Mouse (Mus musculus) hindbrain, embryonic 10.5 days (tissue): ENCODE measurements around the gene Ptprm. TPM values are rescaled to one million over a fixed set of nuclear protein-coding genes. Genes with fewer than 3 reads are reported as not detected.

ENCODE experiments used
- DNase-seq: peaks from one replicate; pipeline ENCODE4 v3.0.0-alpha.2; 2017; ENCODE audit warnings: low spot score
- H3K27ac ChIP-seq: fragments of 300-500 bp; sonication (generic); 2 replicates; pipeline ENCODE4 v1.5.1; 2016; ENCODE audit warnings: mild to moderate bottlenecking, moderate library complexity
- H3K27me3 ChIP-seq: fragments of 300-500 bp; sonication (generic); 2 replicates; pipeline ENCODE4 v1.6.1; 2016; ENCODE audit warnings: mild to moderate bottlenecking; ENCODE audit not compliant: poor library complexity, insufficient read depth, severe bottlenecking
- H3K36me3 ChIP-seq: fragments of 300-500 bp; sonication (generic); 2 replicates; pipeline ENCODE4 v1.6.1; 2016; ENCODE audit warnings: mild to moderate bottlenecking, moderate library complexity
- H3K4me1 ChIP-seq: fragments of 300-500 bp; sonication (generic); replicated peaks from 2 replicates; pipeline ENCODE4 v1.6.1; 2016; ENCODE audit warnings: mild to moderate bottlenecking
- H3K4me3 ChIP-seq: fragments of 300-500 bp; sonication (generic); 2 replicates; pipeline ENCODE4 v1.5.1; 2016; ENCODE audit warnings: mild to moderate bottlenecking, moderate library complexity
- H3K9me3 ChIP-seq: fragments of 300-500 bp; sonication (generic); 2 replicates; pipeline ENCODE4 v1.6.1; 2016; ENCODE audit warnings: mild to moderate bottlenecking, moderate library complexity
- WGBS: fragments of 180-500 bp; shearing (Covaris S2); methylation state at CpG from one replicate; pipeline ENCODE4 v1.1.7; 2016; 5-methylcytosine and 5-hydroxymethylcytosine counted together
- polyA plus RNA-seq: library from polyadenylated mRNA; unstranded; fragments of >200 nt; fragmentation: Nextera tagmentation; extraction: Ambion mirVana; gene quantifications from 2 replicates; pipeline ENCODE4 v1.2.1, GENCODE M21; 2016

Ptprm gene
- polyA plus RNA-seq, 1 experiment from 2014 or later, result 8.1 TPM

DNA sequence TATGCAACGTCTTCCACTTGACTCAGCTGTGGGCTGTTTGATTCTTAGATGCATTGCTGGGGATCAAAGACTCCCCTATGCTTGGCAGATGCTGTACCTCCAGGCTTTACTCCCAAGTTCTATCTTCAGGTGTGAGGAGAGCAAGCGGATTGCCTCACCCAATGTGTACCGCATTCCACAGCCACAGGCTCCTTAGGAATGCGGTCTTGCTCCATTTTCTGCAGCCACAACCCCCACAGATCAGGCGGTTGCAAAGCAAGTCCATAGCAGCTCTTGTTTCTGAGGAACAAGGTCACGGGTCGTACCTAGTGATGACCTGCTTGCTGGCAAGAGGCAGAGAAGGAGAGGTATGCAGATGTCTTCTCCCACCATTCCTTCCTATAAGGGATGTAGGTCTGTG is 4.3 kb upstream of the Ptprm start:
- no peaks in the 10 kb centered on the region for H3K36me3 ChIP-seq
- peaks cover 30% of the 10 kb centered on the region for H3K4me1 ChIP-seq
- H3K4me3 ChIP-seq, result no peak overlapping the region
- no peak for DNase-seq
- no peak overlapping the region for H3K27ac ChIP-seq
- H3K27me3 ChIP-seq, result peaks cover 14% of the 10 kb centered on the region
- WGBS, result 85% methylated on average over 7 of the region's 7 CpGs
- no peaks in the 10 kb centered on the region for H3K9me3 ChIP-seq

DNA sequence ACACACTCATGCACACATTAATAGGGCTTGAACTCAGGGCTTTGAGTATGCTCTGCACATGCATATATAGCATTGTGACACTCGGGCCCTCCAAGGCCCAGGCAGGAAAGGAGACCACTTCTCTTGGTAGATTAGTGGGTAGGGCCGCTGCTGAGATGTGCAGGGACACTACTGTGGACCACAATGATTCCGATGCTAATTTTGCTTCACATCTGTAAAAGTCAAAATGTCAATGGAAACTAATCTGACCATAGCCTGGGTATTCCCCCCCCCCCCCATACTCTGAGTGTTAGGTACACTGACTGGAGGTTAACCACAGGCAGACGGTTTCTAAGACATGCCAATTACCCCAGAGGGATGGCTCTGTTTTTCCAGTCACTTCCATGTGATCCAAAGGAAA is 2.9 kb upstream of the Ptprm start:
- 79% methylated on average over 4 of the region's 4 CpGs for WGBS

DNA sequence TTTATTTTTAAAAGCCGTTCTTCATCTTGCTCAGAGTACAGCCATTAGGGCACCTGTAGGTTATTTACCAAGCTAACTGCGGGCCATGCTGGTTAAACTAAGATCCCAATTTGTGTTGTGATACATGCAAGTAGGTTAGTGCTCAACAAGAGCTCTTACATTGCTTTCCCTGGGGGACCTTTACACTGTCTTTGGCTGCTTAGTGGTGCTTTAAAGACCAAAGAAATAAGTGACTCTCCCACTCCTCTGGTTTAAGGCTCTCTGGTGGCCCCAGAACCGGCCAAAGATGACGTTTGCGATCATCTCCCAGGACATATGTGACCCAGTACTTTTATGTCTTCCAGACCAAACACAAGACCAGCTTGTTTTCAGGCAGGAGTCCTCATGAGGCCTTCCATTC is 994 bp upstream of the Ptprm start:
- Histone ChIP-seq H3K4me3 (peak overlapping the region; percentile 81), H3K27me3 (peaks cover 42% of the 10 kb centered on the region), H3K27ac (no peak overlapping the region), H3K4me1 (peaks cover 36% of the 10 kb centered on the region), H3K36me3 (no peaks in the 10 kb centered on the region), H3K9me3 (no peaks in the 10 kb centered on the region)
- DNase-seq, result peak; percentile 30
- WGBS, result 36% methylated on average over 5 of the region's 5 CpGs

More for the DNA sequence above, 2.9 kb upstream of the Ptprm start:
- H3K27me3 ChIP-seq, result peaks cover 25% of the 10 kb centered on the region
- no peaks in the 10 kb centered on the region for H3K9me3 ChIP-seq
- no peak overlapping the region for H3K4me3 ChIP-seq
- H3K4me1 ChIP-seq, result peaks cover 42% of the 10 kb centered on the region
- H3K36me3 ChIP-seq, result no peaks in the 10 kb centered on the region
- peak; percentile 0 for DNase-seq
- H3K27ac ChIP-seq, result no peak overlapping the region

DNA sequence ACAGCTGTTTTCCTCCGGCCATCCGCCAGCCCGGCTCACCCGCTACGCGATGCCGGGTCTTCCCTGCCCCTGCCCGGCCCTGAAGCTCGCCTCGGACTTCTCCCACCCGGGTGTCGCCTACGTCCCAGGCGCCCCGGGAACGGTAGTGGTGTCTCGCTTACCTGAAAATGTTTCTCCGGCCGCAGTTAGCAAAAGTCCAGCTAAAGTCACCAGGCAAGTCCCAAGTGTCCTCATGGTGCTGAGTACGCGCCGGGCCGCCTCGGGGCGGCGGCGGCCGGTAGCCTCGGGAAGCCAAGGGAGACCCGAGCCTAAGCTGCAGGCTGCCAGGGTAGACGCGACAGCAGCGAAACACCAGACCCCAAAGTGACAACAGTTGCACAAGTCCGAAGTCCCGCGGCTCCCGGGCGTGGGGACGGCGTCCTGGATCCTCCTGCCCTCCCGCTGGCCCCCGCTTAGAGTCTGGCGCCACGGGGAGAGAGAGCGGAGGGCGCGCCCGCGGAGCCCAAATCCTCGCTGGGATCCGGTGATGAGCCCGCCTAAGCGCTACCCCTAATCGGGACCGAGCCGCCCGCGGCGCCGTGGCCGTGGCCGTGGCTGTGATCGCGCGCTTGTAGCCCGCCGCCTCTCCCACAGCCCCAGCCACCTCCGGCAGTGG is 334 bp downstream of the Ptprm start:
- WGBS, result under 1% methylated on average over 68 of the region's 68 CpGs
- Histone ChIP-seq H3K4me1 (peaks cover 34% of the 10 kb centered on the region), H3K4me3 (peak overlapping the region; percentile 81), H3K36me3 (no peaks in the 10 kb centered on the region), H3K27me3 (peaks cover 42% of the 10 kb centered on the region), H3K27ac (peak overlapping the region; percentile 89), H3K9me3 (no peaks in the 10 kb centered on the region)
- peak; percentile 77 for DNase-seq

DNA sequence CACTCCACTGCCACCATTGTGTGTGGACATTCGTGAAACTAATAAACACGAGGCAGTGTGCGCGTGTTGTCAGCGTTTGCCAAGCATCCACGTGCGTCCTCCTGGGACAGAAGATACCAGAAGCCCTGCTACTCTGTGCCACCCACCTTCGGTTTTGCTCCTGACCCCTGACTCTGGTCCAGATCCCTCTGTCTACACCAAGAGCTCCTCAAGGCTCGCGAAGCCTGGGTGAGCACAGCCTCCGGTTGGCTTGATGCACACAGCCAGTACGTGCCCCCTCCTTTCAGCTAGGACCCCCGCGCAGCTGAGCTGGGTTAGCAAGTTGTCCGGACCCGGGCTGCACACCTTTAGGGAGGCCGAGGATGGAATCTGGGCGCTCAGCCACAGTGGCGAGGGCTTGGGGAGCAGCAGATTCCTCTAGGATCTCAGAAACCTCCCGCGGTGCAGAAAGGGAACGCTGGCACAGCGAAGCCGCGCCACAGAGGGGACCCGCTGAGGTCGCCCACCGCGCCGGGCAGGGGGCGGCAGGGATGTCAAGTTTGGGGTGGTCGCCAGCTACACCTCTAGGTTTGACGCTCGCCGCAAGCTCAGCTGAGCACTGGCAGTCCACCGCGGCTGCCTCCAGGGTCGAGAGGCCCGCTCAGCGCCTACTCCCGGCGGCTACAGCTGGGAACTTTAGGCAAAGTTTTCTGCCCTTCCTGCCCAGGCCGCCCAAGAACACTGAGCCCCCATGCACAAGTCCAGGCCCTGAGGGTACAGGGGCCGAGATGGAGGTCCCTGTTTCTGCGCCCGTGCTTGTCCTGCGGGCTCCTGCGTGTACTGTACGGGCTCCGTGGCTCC is 1.1 kb downstream of the Ptprm start:
- H3K4me1 ChIP-seq, result peaks cover 34% of the 10 kb centered on the region
- no peaks in the 10 kb centered on the region for H3K9me3 ChIP-seq
- no peaks in the 10 kb centered on the region for H3K36me3 ChIP-seq
- peaks cover 42% of the 10 kb centered on the region for H3K27me3 ChIP-seq
- 3% methylated on average over 50 of the region's 50 CpGs for WGBS
- H3K4me3 ChIP-seq, result peak overlapping the region; percentile 81
- H3K27ac ChIP-seq, result peak overlapping the region; percentile 89
- DNase-seq, result peak; percentile 77

DNA sequence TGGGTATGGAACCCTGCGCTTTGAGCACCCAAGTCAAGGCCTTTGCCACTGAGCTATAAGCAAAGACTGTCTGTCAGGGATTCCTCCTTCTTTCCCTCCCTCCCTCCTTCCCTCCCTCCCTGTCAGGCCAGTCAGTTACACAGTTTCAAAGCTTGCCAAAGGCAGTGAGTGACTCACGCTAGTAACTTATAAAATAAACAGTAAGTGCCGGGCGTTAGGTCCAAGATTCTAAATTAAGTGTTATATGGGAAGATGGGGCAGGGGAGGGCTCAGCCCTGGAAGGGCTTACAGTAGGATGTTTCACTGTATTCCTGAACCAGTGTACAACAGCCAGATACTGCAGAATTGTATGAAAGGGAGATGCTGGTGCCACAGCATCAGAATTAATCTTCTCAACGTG is 2.8 kb downstream of the Ptprm start:
- no peak overlapping the region for H3K27ac ChIP-seq
- no peaks in the 10 kb centered on the region for H3K9me3 ChIP-seq
- H3K27me3 ChIP-seq, result peaks cover 40% of the 10 kb centered on the region
- H3K4me3 ChIP-seq, result no peak overlapping the region; the same call in 1 of the 2 replicates
- no peaks in the 10 kb centered on the region for H3K36me3 ChIP-seq
- H3K4me1 ChIP-seq, result peaks cover 33% of the 10 kb centered on the region
- no peak for DNase-seq
- WGBS, result 72% methylated on average over 5 of the region's 5 CpGs

DNA sequence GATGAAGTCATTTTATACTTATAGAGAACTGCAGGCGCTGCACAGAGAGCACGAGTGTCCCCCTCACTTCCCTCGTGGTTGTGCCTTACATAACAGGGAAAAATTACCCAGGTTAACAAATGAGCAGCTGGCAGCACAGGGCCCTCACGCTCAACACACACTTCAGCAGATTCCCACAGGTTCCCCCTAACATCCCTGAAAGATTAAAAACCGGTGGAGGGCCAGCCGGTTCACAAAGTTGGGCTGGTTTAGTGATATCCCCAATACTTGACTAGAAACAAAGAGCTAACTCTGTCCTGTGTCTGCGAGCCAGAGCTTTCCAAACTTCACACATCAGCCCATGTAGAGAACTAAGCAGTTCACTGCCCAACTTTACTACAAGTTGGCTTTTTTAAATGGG is 3.7 kb downstream of the Ptprm start:
- Histone ChIP-seq H3K4me3 (no peak overlapping the region), H3K27ac (no peak overlapping the region), H3K4me1 (peaks cover 28% of the 10 kb centered on the region), H3K36me3 (no peaks in the 10 kb centered on the region), H3K27me3 (peaks cover 32% of the 10 kb centered on the region), H3K9me3 (no peaks in the 10 kb centered on the region)
- DNase-seq, result no peak
- 89% methylated on average over 7 of the region's 7 CpGs for WGBS

DNA sequence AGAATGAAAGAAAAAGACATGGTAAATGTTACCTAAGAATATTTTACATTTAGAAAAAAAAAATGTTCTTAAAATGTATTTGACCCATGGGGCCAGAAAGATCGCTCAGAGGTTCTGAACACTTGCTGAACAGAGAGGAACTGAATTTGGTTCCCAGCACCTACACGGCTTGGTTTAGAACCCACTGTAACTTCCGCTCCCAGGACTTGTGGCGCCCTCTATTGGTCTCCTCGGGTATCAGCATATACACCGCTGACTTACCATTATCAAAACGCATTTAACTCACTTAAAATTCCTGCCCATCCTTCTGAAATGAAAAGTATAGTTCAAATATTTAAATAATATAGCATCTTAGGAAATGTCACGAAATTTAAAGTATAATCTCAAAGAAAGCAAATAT is 4.7 kb downstream of the Ptprm start:
- peaks cover 28% of the 10 kb centered on the region for H3K27me3 ChIP-seq
- no peaks in the 10 kb centered on the region for H3K36me3 ChIP-seq
- H3K4me3 ChIP-seq, result no peak overlapping the region
- 93% methylated on average over 8 of the region's 8 CpGs for WGBS
- H3K9me3 ChIP-seq, result no peaks in the 10 kb centered on the region
- no peak overlapping the region for H3K27ac ChIP-seq
- H3K4me1 ChIP-seq, result peaks cover 21% of the 10 kb centered on the region
- no peak for DNase-seq

DNA sequence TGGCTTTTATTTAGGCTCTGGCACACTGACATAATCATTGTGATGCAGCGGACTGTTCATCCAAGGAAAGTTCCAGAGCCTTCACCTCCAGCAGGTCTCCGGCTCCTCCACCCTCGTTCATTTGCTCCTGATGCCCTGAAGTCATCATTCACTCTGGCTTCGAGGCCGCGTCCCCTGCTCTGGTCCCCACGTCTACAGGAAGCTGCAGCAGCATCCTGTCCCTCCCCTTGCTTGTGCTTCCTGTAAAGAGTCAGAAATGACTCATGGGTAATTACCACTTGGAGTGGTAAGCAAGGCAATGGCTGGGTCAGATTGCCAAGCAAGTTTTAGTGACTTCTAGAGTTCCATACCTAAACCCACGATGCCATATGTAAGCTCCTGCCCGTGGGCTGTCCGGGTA is 7.3 kb downstream of the Ptprm start:
- Histone ChIP-seq H3K4me1 (peaks cover 2% of the 10 kb centered on the region; the same call in 1 of the 2 replicates), H3K4me3 (no peak overlapping the region), H3K27me3 (peaks cover 15% of the 10 kb centered on the region), H3K9me3 (no peaks in the 10 kb centered on the region), H3K36me3 (no peaks in the 10 kb centered on the region), H3K27ac (no peak overlapping the region)
- DNase-seq, result no peak
- 89% methylated on average over 10 of the region's 10 CpGs for WGBS

DNA sequence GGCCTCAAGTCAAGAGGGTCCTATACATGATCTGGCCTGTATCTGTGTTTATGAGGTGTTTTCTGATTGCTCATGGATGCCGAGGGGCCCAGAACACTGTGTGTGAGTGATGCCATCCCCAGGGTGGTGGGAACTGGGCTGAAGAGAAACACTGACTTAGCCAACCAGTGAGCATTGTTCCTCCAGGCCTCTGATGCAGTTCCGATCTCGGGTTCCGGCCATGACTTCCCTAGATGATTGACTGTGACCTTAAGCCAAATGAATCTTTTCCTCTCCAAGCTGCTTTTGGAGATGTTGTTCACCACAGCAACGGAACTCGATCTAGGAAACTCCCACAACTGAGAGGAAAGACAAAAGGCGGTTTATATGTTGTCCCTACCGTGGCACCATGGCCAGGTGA is 9.1 kb downstream of the Ptprm start:
- no peak for DNase-seq

DNA sequence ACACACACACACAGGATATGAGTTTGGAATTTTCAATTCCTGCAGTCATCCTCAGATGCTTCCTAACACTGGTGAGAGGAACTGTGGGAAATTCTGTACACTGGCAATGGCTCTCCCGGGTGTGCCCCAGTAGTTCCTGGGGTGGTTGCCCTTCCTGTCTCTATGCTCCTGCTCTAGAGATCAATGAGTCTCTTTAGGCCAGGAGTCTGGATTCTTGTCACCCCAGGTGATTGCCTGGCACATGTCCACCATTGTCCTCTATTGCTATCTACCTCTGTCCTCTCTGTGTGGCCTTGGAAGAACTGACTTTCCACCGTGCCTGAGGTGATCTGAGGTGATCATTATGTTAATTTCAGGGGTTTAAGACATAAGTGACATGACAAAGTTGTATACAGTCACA is 10.8 kb downstream of the Ptprm start:
- no peaks in the 10 kb centered on the region for H3K36me3 ChIP-seq
- DNase-seq, result no peak
- no peak overlapping the region for H3K4me3 ChIP-seq
- H3K9me3 ChIP-seq, result no peaks in the 10 kb centered on the region
- no peak overlapping the region for H3K27ac ChIP-seq
- no peaks in the 10 kb centered on the region for H3K27me3 ChIP-seq
- peaks cover 7% of the 10 kb centered on the region; the same call in 1 of the 2 replicates for H3K4me1 ChIP-seq
- WGBS, result 77% methylated on average over 2 of the region's 2 CpGs

More for the DNA sequence above, 9.1 kb downstream of the Ptprm start:
- Histone ChIP-seq H3K27ac (no peak overlapping the region), H3K4me1 (peaks cover 7% of the 10 kb centered on the region; the same call in 1 of the 2 replicates), H3K36me3 (no peaks in the 10 kb centered on the region), H3K27me3 (no peaks in the 10 kb centered on the region), H3K9me3 (no peaks in the 10 kb centered on the region), H3K4me3 (no peak overlapping the region)
- WGBS, result 94% methylated on average over 8 of the region's 8 CpGs

DNA sequence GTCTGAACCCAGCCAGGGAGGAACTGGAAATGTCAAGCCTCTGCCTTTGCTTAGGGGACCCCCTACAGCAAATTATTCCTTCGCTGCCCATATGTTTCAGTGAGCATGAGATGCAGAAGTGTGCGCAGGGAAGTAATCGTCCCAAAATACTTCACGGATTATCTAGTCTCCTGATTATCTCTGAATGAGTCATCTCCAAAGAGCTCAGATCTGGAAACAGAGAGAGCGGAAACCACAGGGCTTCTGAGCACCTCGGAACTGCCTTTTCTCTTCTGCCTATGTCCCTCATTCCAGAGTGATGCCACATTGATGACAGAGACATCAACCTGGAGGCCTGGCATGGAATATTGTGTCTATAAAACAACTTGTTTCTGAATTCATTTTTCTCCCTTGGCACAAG is 11.3 kb downstream of the Ptprm start:
- Histone ChIP-seq H3K4me1 (peaks cover 7% of the 10 kb centered on the region; the same call in 1 of the 2 replicates), H3K9me3 (no peaks in the 10 kb centered on the region), H3K27ac (no peak overlapping the region), H3K36me3 (no peaks in the 10 kb centered on the region), H3K4me3 (no peak overlapping the region), H3K27me3 (no peaks in the 10 kb centered on the region)
- 93% methylated on average over 6 of the region's 6 CpGs for WGBS
- no peak for DNase-seq

DNA sequence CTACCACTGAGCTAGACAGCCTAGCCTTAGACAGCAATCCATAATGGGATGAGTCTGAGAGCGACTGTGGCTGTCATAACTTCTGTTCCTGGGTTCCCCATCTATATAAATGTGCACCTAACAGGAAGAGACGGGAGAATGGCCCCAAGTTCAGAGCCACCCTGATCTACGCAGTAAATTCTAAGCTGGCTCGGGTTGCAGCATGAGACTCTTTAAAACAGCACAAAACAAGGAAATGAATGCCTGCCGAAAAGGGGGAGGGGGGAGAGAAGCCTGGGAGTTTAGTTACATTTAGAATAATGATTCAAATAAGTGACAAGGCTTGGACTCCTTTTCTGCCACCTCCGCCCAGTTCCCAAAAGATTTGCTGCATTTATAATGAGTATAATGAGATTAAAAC is 13.9 kb downstream of the Ptprm start:
- Histone ChIP-seq H3K4me3 (no peak overlapping the region), H3K27me3 (no peaks in the 10 kb centered on the region), H3K4me1 (peaks cover 7% of the 10 kb centered on the region; the same call in 1 of the 2 replicates), H3K27ac (no peak overlapping the region), H3K36me3 (no peaks in the 10 kb centered on the region), H3K9me3 (no peaks in the 10 kb centered on the region)
- 83% methylated on average over 6 of the region's 6 CpGs for WGBS
- DNase-seq, result no peak
